Mouse (Mus musculus) spleen, adult 2 months (tissue): ENCODE measurements around the gene Zfp553.

Experiments used
- CTCF ChIP-seq: fragments of 200-500 bp; IDR thresholded peaks from 2 replicates; pipeline ENCODE4 v1.5.1; 2011; ENCODE audit warnings: mild to moderate bottlenecking, inconsistent platforms; ENCODE audit not compliant: insufficient read depth, insufficient read length, insufficient replicate concordance; ENCODE audit errors: extremely low read depth
- POLR2A ChIP-seq: fragments of 200-500 bp; IDR thresholded peaks from 2 replicates; pipeline ENCODE4 v1.6.1; 2011; ENCODE audit warnings: low read depth, low read length, inconsistent platforms

DNA sequence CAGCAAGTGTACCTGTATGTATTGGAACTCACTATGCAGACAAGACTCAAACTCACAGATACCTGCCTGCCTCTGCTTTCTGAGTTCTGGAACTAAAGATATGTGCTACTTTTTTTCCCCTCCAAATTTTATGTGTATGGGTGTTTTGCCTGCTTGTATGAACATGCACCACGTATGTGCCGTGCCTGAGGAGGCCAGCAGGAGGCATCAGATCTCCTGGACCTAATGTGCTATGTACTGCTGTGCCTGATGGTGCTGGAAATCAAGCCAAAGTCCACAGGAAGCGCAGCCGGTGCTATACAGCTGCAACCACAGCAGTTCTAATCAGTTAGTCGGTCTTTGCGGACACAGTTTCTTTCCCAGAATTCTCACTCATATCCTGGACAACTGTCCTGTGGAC is 49.0 kb upstream of the Zfp553 start:
- TF ChIP-seq CTCF: peak; percentile 16; the same call in 1 of the 2 replicates
- TF ChIP-seq POLR2A: no peak
